8 mouse cellular contexts compared by ENCODE assay signal in genomic region chr9:75408204-75408826, GRCm38 (mm10). TPM values are rescaled to one million over a fixed set of nuclear protein-coding genes. Genes with fewer than 3 reads are reported as not detected.
A peak's percentile ranks its signal among the peaks of the same experiment; 100 is the strongest.
DNase-seq lines count a peak whose midpoint lies in the region; ATAC-seq and TF ChIP-seq lines count a peak whose summit lies in the region.

No protein-coding gene starts in this region.

- H3K27ac ChIP-seq in heart, embryonic 16.5 days (ENCODE audit: low read length): peak overlapping the region; percentile 99
- H3K27ac ChIP-seq in forebrain, embryonic 12.5 days: peak overlapping the region; percentile 99; the same call in 1 of the 2 replicates
- H3K27ac ChIP-seq in liver, embryonic 16.5 days (ENCODE audit: low read length): no peak overlapping the region

- intact Hi-C loops in heart, postnatal 14 days (cut with DNase I): loop anchor here (2.0 to 10.0 kb wide), 2 partner anchors 24 to 434 kb away; no protein-coding TSS in a partner anchor

- peak overlapping the region; percentile 65 for H3K4me3 ChIP-seq in heart, embryonic 16.5 days (ENCODE audit: low read length)
- peak overlapping the region; percentile 88 for H3K4me3 ChIP-seq in G1E (ENCODE audit: low read depth, low read length)
- H3K4me3 ChIP-seq in forebrain, embryonic 12.5 days (replicated peaks): peak overlapping the region; percentile 94
- peak overlapping the region; percentile 94 for H3K4me3 ChIP-seq in liver, embryonic 16.5 days (ENCODE audit: low read depth, low read length)

- H3K9me3 ChIP-seq in heart, embryonic 16.5 days (replicated peaks; ENCODE audit: control insufficient read depth, low read length): no peaks in the 10 kb centered on the region
- H3K9me3 ChIP-seq in G1E (replicated peaks): no peaks in the 10 kb centered on the region
- H3K9me3 ChIP-seq in forebrain, embryonic 12.5 days: no peaks in the 10 kb centered on the region
- no peaks in the 10 kb centered on the region for H3K9me3 ChIP-seq in liver, embryonic 16.5 days (replicated peaks; ENCODE audit: control insufficient read depth, low read length)

- peak overlapping the region; percentile 97 for H3K4me2 ChIP-seq in heart, embryonic 16.5 days (ENCODE audit: low read depth, low read length)
- peak overlapping the region; percentile 68 for H3K4me2 ChIP-seq in forebrain, embryonic 12.5 days
- peak overlapping the region; percentile 93 for H3K4me2 ChIP-seq in liver, embryonic 16.5 days (ENCODE audit: low read depth, low read length)

- 7% methylated on average over 11 of the region's 11 CpGs for WGBS in heart, embryonic 16.5 days
- WGBS in forebrain, embryonic 12.5 days: 4% methylated on average over 11 of the region's 11 CpGs
- 3% methylated on average over 11 of the region's 11 CpGs for WGBS in liver, embryonic 16.5 days (ENCODE audit: insufficient replicate concordance)

- ATAC-seq in heart, embryonic 16.5 days (replicated peaks; ENCODE audit: extremely low read depth, insufficient read depth, low FRiP score): no peak
- ATAC-seq in G1E (ENCODE audit: extremely low read depth, insufficient number of reproducible peaks, low FRiP score, poor library complexity, severe bottlenecking): no peak
- no peak for ATAC-seq in forebrain, embryonic 12.5 days (ENCODE audit: low FRiP score)
- no peak for ATAC-seq in liver, embryonic 16.5 days (ENCODE audit: low read depth)
- ATAC-seq in megakaryocyte-erythroid progenitor cell, adult 5-6 weeks (replicated peaks; ENCODE audit: low FRiP score, low TSS enrichment, poor library complexity, severe bottlenecking): no peak

- no peaks in the 10 kb centered on the region for H3K36me3 ChIP-seq in heart, embryonic 16.5 days (ENCODE audit: control insufficient read depth, insufficient read depth)
- peaks cover 15% of the 10 kb centered on the region for H3K36me3 ChIP-seq in G1E (replicated peaks)
- no peaks in the 10 kb centered on the region for H3K36me3 ChIP-seq in forebrain, embryonic 12.5 days (replicated peaks)
- H3K36me3 ChIP-seq in liver, embryonic 16.5 days (ENCODE audit: control insufficient read depth, insufficient read depth): no peaks in the 10 kb centered on the region

- no peak for DNase-seq in heart, postnatal 14 days
- no peak for DNase-seq in G1E (ENCODE audit: low spot score)
- no peak for DNase-seq in layer of hippocampus, postnatal 25 days (ENCODE audit: extremely low spot score in 1 of 2, low spot score in 1 of 2)
- DNase-seq in layer of hippocampus, postnatal 36 days: no peak

- peak overlapping the region; percentile 89 for H3K9ac ChIP-seq in heart, embryonic 16.5 days (ENCODE audit: low read length)
- peak overlapping the region; percentile 88 for H3K9ac ChIP-seq in forebrain, embryonic 12.5 days
- H3K9ac ChIP-seq in liver, embryonic 16.5 days (ENCODE audit: low read depth, low read length): peak overlapping the region; percentile 88

- no peaks in the 10 kb centered on the region for H3K27me3 ChIP-seq in heart, embryonic 16.5 days (ENCODE audit: control insufficient read depth, insufficient read depth, low read length)
- H3K27me3 ChIP-seq in G1E (ENCODE audit: insufficient read depth, low read length): no peaks in the 10 kb centered on the region
- no peaks in the 10 kb centered on the region for H3K27me3 ChIP-seq in forebrain, embryonic 12.5 days
- no peaks in the 10 kb centered on the region for H3K27me3 ChIP-seq in liver, embryonic 16.5 days (ENCODE audit: control insufficient read depth, insufficient read depth, low read depth, low read length)

- TF ChIP-seq CTCF in G1E (IDR thresholded peaks at IDR 0.05; ENCODE audit: low read depth, low read length): no peak

- peaks cover 33% of the 10 kb centered on the region for H3K4me1 ChIP-seq in heart, embryonic 16.5 days (ENCODE audit: control insufficient read depth, insufficient read depth, low read length)
- H3K4me1 ChIP-seq in G1E (ENCODE audit: insufficient read depth, low read depth, low read length): peaks cover 64% of the 10 kb centered on the region
- peaks cover 52% of the 10 kb centered on the region for H3K4me1 ChIP-seq in forebrain, embryonic 12.5 days
- peaks cover 29% of the 10 kb centered on the region for H3K4me1 ChIP-seq in liver, embryonic 16.5 days (ENCODE audit: control insufficient read depth, low read depth, low read length)

RNA-seq across cellular contexts. Expression of gene Mapk6, which starts 1.5 kb away (rescaled TPM):
- 35.8 and 41.6 TPM in 2 replicates for polyA plus RNA-seq in heart, embryonic 16.5 days (2015; fragmentation: Nextera tagmentation; extraction: Ambion mirVana)
- 10 to 100 TPM; 36.2 to 38.2 TPM for total RNA-seq in heart, postnatal 14 days (2021)
- total RNA-seq in G1E (2014; fragmentation: Nextera tagmentation) (49.2 and 57.6 TPM in 2 replicates), G1E (2017) (45.2 and 49.2 TPM in 2 replicates)
- 6.2 and 7.6 TPM in 2 replicates for polyA plus RNA-seq in G1E (2012)
- 167 and 177 TPM in 2 replicates for polyA plus RNA-seq in forebrain, embryonic 12.5 days (2016; fragmentation: Nextera tagmentation; extraction: Ambion mirVana)
- polyA plus RNA-seq in liver, embryonic 16.5 days (2015; fragmentation: Nextera tagmentation; extraction: Ambion mirVana): 14.3 and 15.5 TPM in 2 replicates
- total RNA-seq in megakaryocyte-erythroid progenitor cell, adult 5-6 weeks (2014; fragmentation: Nextera tagmentation): 28.6 and 30.0 TPM in 2 replicates
- 37.8 and 38.0 TPM in 2 replicates for total RNA-seq in megakaryocyte-erythroid progenitor cell, adult 5-6 weeks (2017)
- 10 to 100 TPM; 28.4 TPM for total RNA-seq in layer of hippocampus, postnatal 25 days (2021)
- 10 to 100 TPM; 27.4 to 28.1 TPM for total RNA-seq in layer of hippocampus, postnatal 36 days (2021)

RNA-seq across cellular contexts. Expression of gene Leo1, which starts 33.0 kb away (rescaled TPM):
- 28.1 and 32.0 TPM in 2 replicates for polyA plus RNA-seq in heart, embryonic 16.5 days (2015; fragmentation: Nextera tagmentation; extraction: Ambion mirVana)
- 10 to 100 TPM; 15.3 to 20.0 TPM for total RNA-seq in heart, postnatal 14 days (2021)
- total RNA-seq in G1E (2014; fragmentation: Nextera tagmentation): 21.1 and 29.5 TPM in 2 replicates
- total RNA-seq in G1E (2017): 38.0 and 48.3 TPM in 2 replicates
- polyA plus RNA-seq in G1E (2012): 12.1 and 14.4 TPM in 2 replicates
- 55.1 and 57.1 TPM in 2 replicates for polyA plus RNA-seq in forebrain, embryonic 12.5 days (2016; fragmentation: Nextera tagmentation; extraction: Ambion mirVana)
- polyA plus RNA-seq in liver, embryonic 16.5 days (2015; fragmentation: Nextera tagmentation; extraction: Ambion mirVana): 13.2 TPM in 2 replicates
- 36.6 and 37.5 TPM in 2 replicates for total RNA-seq in megakaryocyte-erythroid progenitor cell, adult 5-6 weeks (2014; fragmentation: Nextera tagmentation)
- total RNA-seq in megakaryocyte-erythroid progenitor cell, adult 5-6 weeks (2017): 76.8 and 84.1 TPM in 2 replicates
- 10 to 100 TPM; 21.7 to 23.3 TPM for total RNA-seq in layer of hippocampus, postnatal 25 days (2021)
- 10 to 100 TPM; 22.8 to 23.9 TPM for total RNA-seq in layer of hippocampus, postnatal 36 days (2021)
